Mouse (Mus musculus): ENCODE results near the gene Slc25a22.

- no peak for TF ChIP-seq POLR2A (IDR thresholded peaks at IDR 0.05; ENCODE audit: control insufficient read depth, low read depth, low read length)
- peak; percentile 28; the same call in 1 of the 2 replicates for TF ChIP-seq CTCF (IDR thresholded peaks at IDR 0.05; ENCODE audit: control insufficient read depth, insufficient read depth, insufficient replicate concordance, low read depth, low read length)
These were observed at the start of gene Slc25a22 for GRCm38 (mm10) chr7:141437178-141438120.

All from testis, adult 2 months (tissue).